Mouse (Mus musculus): ENCODE measurements at regions not wholly inside any gene's neighbourhood (a gene's known extent, or its start where the extent isn't known, plus 50 kb on each side); places are given as distances from the start of the nearest gene placed in this dataset.

DNA sequence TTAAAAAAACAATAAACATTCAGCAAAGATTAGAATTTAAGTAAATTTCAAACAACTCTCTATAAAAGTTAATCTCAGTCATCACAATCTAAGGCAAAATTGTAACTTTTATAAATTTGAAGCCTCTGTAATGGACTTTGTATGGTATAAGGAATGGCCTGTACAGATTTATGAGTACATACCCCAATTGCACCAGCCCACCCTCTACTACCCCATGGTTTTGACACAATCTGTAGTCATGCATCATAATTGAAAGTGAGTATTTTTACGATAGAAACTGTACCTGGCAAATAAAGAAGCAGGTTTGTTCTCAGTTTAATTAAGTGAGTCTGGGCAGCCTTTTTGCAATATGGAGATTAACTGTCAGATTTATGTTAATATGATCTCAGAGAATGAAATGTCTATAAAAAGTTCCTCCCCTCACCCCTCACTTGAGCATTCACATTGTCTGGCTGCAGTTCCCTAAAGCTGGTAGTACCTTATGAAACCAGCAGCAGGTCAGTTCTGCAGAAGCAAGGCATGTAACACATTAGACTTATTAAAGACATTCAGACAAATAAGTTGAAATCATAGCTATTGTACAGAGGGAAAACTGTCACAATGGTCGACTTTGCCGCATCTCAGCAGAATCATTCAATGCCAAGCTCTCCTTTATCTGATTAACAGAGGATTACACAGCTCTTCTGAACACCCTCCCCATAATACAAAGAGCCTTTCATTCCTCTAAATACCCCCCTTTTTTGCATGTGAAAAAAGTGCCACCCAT lies 505.2 kb downstream of the Cypt12 start:
- TF ChIP-seq CTCF (IDR thresholded peaks at IDR 0.05; ENCODE audit: low read depth) = no peak
- no peak for TF ChIP-seq EP300 (optimal IDR thresholded peaks at IDR 0.05)

Measured in stomach, postnatal 0 days (tissue).